Mouse (Mus musculus) stomach, postnatal 0 days (tissue): ENCODE data around the gene Cntnap2. TPM values are rescaled to one million over a fixed set of nuclear protein-coding genes. Genes with fewer than 3 reads are reported as not detected.
"Not testable (repeated sequence)": the region's sequence is repeated elsewhere in the genome, so short reads cannot be mapped to it uniquely, and the experiment has no call there.

Source experiments
- ATAC-seq: fragments of 200-750 bp; cut with Nextera tagmentation; 2 replicates; pipeline ENCODE4 v1.8.0; 2017; ENCODE audit not compliant: low FRiP score, low TSS enrichment
- DNase-seq: peaks from one replicate; pipeline ENCODE4 v3.0.0-alpha.2; 2016; ENCODE audit warnings: low spot score
- H3K27ac ChIP-seq: fragments of 300-500 bp; sonication (generic); replicated peaks from 2 replicates; pipeline ENCODE4 v1.5.1; 2014; ENCODE audit warnings: mild to moderate bottlenecking, control low read depth
- H3K27me3 ChIP-seq: fragments of 300-500 bp; sonication (generic); 2 replicates; pipeline ENCODE4 v1.6.1; 2014; ENCODE audit warnings: low read length; ENCODE audit not compliant: control insufficient read depth, insufficient read depth
- H3K36me3 ChIP-seq: fragments of 300-500 bp; sonication (generic); 2 replicates; pipeline ENCODE4 v1.6.1; 2014; ENCODE audit warnings: low read length, mixed read lengths; ENCODE audit not compliant: control insufficient read depth, insufficient read depth
- H3K4me1 ChIP-seq: fragments of 300-500 bp; sonication (generic); replicated peaks from 2 replicates; pipeline ENCODE4 v1.6.1; 2014; ENCODE audit warnings: antibody characterized with exemption; ENCODE audit not compliant: control insufficient read depth, insufficient read depth
- H3K4me2 ChIP-seq: fragments of 300-500 bp; sonication (generic); replicated peaks from 2 replicates; pipeline ENCODE4 v1.6.1; 2014; ENCODE audit warnings: low read depth, mild to moderate bottlenecking, control low read depth, moderate library complexity
- H3K4me3 ChIP-seq: fragments of 300-500 bp; sonication (generic); 2 replicates; pipeline ENCODE4 v1.5.1; 2014; ENCODE audit warnings: low read depth, low read length, control low read depth
- H3K9ac ChIP-seq: fragments of 300-500 bp; sonication (generic); 2 replicates; pipeline ENCODE4 v1.6.1; 2014; ENCODE audit warnings: mild to moderate bottlenecking, low read length, control low read depth, mixed read lengths
- H3K9me3 ChIP-seq: fragments of 300-500 bp; sonication (generic); 2 replicates; pipeline ENCODE4 v1.6.1; 2016; ENCODE audit warnings: low read length; ENCODE audit not compliant: control insufficient read depth
- CTCF ChIP-seq: IDR thresholded peaks from 2 replicates; pipeline ENCODE4 v1.5.1; 2016; ENCODE audit warnings: antibody characterized with exemption, low read depth, mild to moderate bottlenecking, moderate library complexity
- EP300 ChIP-seq: optimal IDR thresholded peaks from 2 replicates; pipeline ENCODE3; 2016; ENCODE audit warnings: antibody characterized with exemption
- WGBS: fragments of 180-500 bp; shearing (Covaris S2); extraction: QIAGEN DNeasy Blood & Tissue Kit; methylation state at CpG from one replicate; pipeline ENCODE4 v1.1.7; 2014; 5-methylcytosine and 5-hydroxymethylcytosine counted together
- polyA plus RNA-seq: library from polyadenylated mRNA; unstranded; fragments of >200 nt; fragmentation: Nextera tagmentation; extraction: Ambion mirVana; gene quantifications from 2 replicates; pipeline ENCODE4 v1.2.1, GENCODE M21; 2015

Gene Cntnap2
- polyA plus RNA-seq, 1 experiment from 2014 or later = 0.55 TPM

- TF ChIP-seq CTCF (no peak), EP300 (no peak)
- Histone ChIP-seq H3K27ac (no peak overlapping the region), H3K9ac (no peak overlapping the region), H3K4me1 (no peaks in the 10 kb centered on the region), H3K4me3 (no peak overlapping the region), H3K4me2 (no peak overlapping the region), H3K36me3 (no peaks in the 10 kb centered on the region), H3K9me3 (no peaks in the 10 kb centered on the region), H3K27me3 (no peaks in the 10 kb centered on the region)
- no peak for ATAC-seq
- no peak for DNase-seq
Observed at GRCm38 (mm10) chr6:47197570-47197969, 2138.4 kb downstream of the Cntnap2 start.

GRCm38 (mm10) chr6:47200671-47201070 lies 2141.5 kb downstream of the Cntnap2 start:
- H3K9me3 ChIP-seq = no peaks in the 10 kb centered on the region
- H3K9ac ChIP-seq = no peak overlapping the region
- H3K4me2 ChIP-seq = no peak overlapping the region
- no peak overlapping the region for H3K4me3 ChIP-seq
- H3K4me1 ChIP-seq = no peaks in the 10 kb centered on the region
- DNase-seq = no peak
- no peaks in the 10 kb centered on the region for H3K27me3 ChIP-seq
- TF ChIP-seq EP300 (no peak), CTCF (no peak)
- no peak overlapping the region for H3K27ac ChIP-seq
- H3K36me3 ChIP-seq = no peaks in the 10 kb centered on the region
- ATAC-seq = no peak

GRCm38 (mm10) chr6:47208031-47208430 lies 2148.9 kb downstream of the Cntnap2 start:
- Histone ChIP-seq H3K4me1 (no peaks in the 10 kb centered on the region), H3K9ac (no peak overlapping the region), H3K27me3 (no peaks in the 10 kb centered on the region), H3K27ac (no peak overlapping the region), H3K4me3 (no peak overlapping the region), H3K4me2 (no peak overlapping the region), H3K36me3 (no peaks in the 10 kb centered on the region), H3K9me3 (no peaks in the 10 kb centered on the region)
- no peak for DNase-seq
- 70% methylated on average over 1 of the region's 1 CpGs for WGBS
- no peak for ATAC-seq
- TF ChIP-seq CTCF = no peak
- TF ChIP-seq EP300 = no peak

- TF ChIP-seq EP300 = no peak
- no peak for TF ChIP-seq CTCF
- ATAC-seq (no peak), DNase-seq (no peak)
- Histone ChIP-seq H3K4me2 (no peak overlapping the region), H3K27me3 (no peaks in the 10 kb centered on the region), H3K9me3 (no peaks in the 10 kb centered on the region), H3K9ac (no peak overlapping the region), H3K4me1 (no peaks in the 10 kb centered on the region), H3K36me3 (no peaks in the 10 kb centered on the region), H3K27ac (no peak overlapping the region), H3K4me3 (no peak overlapping the region)
Observed at GRCm38 (mm10) chr6:47214731-47215130, 2155.6 kb downstream of the Cntnap2 start.

GRCm38 (mm10) chr6:47223578-47223977 lies 2164.4 kb downstream of the Cntnap2 start:
- not testable (repeated sequence) for H3K36me3 ChIP-seq, DNase-seq, H3K4me3 ChIP-seq, H3K9me3 ChIP-seq, H3K27ac ChIP-seq, H3K4me2 ChIP-seq, H3K4me1 ChIP-seq, ATAC-seq, H3K9ac ChIP-seq, H3K27me3 ChIP-seq
- 43% methylated on average over 1 of the region's 1 CpGs for WGBS

- H3K36me3 ChIP-seq, H3K9ac ChIP-seq, H3K4me1 ChIP-seq, ATAC-seq, H3K27me3 ChIP-seq, H3K4me2 ChIP-seq, DNase-seq, H3K4me3 ChIP-seq, H3K9me3 ChIP-seq, H3K27ac ChIP-seq: not testable (repeated sequence)
- WGBS = 76% methylated on average over 3 of the region's 3 CpGs
Observed at GRCm38 (mm10) chr6:47225391-47225790, 2166.2 kb downstream of the Cntnap2 start.

- Histone ChIP-seq H3K4me1 (no peaks in the 10 kb centered on the region), H3K4me3 (no peak overlapping the region), H3K4me2 (no peak overlapping the region), H3K9ac (no peak overlapping the region), H3K9me3 (no peaks in the 10 kb centered on the region), H3K36me3 (no peaks in the 10 kb centered on the region), H3K27ac (no peak overlapping the region), H3K27me3 (no peaks in the 10 kb centered on the region)
- TF ChIP-seq CTCF (no peak), EP300 (no peak)
- DNase-seq = no peak
- ATAC-seq = no peak
- 45% methylated on average over 3 of the region's 3 CpGs for WGBS
Observed at GRCm38 (mm10) chr6:47227601-47228000, 2168.4 kb downstream of the Cntnap2 start.
